Mouse (Mus musculus): ENCODE measurements around the gene Rara.

Rara gene

GRCm38 (mm10) chr11:98938701-98939083 is 11.1 kb downstream of the Rara start:
- peak in 1 of 2 experiments; percentile 25 for DNase-seq

- DNase-seq = no peak
Measured at GRCm38 (mm10) chr11:98939084-98939952, 11.7 kb downstream of the Rara start.

- DNase-seq = peak in 1 of 2 experiments; percentile 18
Measured at GRCm38 (mm10) chr11:98939953-98940641, 12.5 kb downstream of the Rara start.

- DNase-seq = no peak
Measured at GRCm38 (mm10) chr11:98940776-98941175, 13.2 kb downstream of the Rara start.

- peak; percentile 79 to 82 for DNase-seq
Measured at GRCm38 (mm10) chr11:98941341-98941825, 13.8 kb downstream of the Rara start.

- DNase-seq = peak; percentile 85
Measured at GRCm38 (mm10) chr11:98941826-98942550, 14.4 kb downstream of the Rara start.

- DNase-seq = no peak
Measured at GRCm38 (mm10) chr11:98942555-98942922, 14.9 kb downstream of the Rara start.

- DNase-seq = peak; percentile 54 to 77
Measured at GRCm38 (mm10) chr11:98942923-98943641, 15.5 kb downstream of the Rara start.

- no peak for DNase-seq
Measured at GRCm38 (mm10) chr11:98943741-98944461, 16.3 kb downstream of the Rara start.

- DNase-seq = no peak
Measured at GRCm38 (mm10) chr11:98944897-98945604, 17.4 kb downstream of the Rara start.

- DNase-seq = peak; percentile 95 to 96
Measured at GRCm38 (mm10) chr11:98945605-98945977, 18.0 kb downstream of the Rara start.

GRCm38 (mm10) chr11:98947969-98948569 is 20.5 kb downstream of the Rara start:
- DNase-seq = no peak

GRCm38 (mm10) chr11:98949242-98949957 is 21.8 kb downstream of the Rara start:
- no peak for DNase-seq

GRCm38 (mm10) chr11:98949958-98950460 is 22.4 kb downstream of the Rara start:
- peak; percentile 75 to 82 for DNase-seq

GRCm38 (mm10) chr11:98950484-98950883 is 22.9 kb downstream of the Rara start:
- DNase-seq = no peak

GRCm38 (mm10) chr11:98951026-98951906 is 23.6 kb downstream of the Rara start:
- peak; percentile 94 to 98 for DNase-seq

- DNase-seq = no peak
Measured at GRCm38 (mm10) chr11:98952111-98952510, 24.5 kb downstream of the Rara start.

GRCm38 (mm10) chr11:98952736-98953135 is 25.1 kb downstream of the Rara start:
- no peak for DNase-seq

GRCm38 (mm10) chr11:98953361-98953760 is 25.7 kb downstream of the Rara start:
- no peak for DNase-seq
